33 mouse cellular contexts compared by ENCODE assay signal in the genomic region with DNA sequence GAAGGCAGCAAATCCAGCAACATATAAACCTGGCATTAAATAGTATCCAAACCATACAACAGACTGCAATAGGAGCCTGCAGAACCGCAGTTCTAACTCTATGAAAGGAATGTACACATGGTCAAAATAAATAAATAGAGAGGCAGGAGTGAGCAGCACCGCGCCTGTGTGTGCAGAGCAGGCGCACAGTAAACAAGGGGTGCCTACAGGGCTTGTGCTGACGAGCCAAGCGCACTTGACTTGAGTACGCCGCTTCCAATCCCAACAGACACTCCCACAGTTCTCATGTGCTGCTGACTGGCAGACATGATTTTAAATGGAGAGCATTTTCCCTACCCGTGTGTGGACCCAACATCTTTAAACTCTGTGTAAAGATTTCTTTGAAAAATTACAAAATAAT. TPM values are rescaled to one million over a fixed set of nuclear protein-coding genes. Genes with fewer than 3 reads are reported as not detected.
DNase-seq lines count a peak whose midpoint lies in the region; ATAC-seq and TF ChIP-seq lines count a peak whose summit lies in the region.
"Had no signal": no experiment of that assay in that cellular context is flagged by ENCODE, and none has a peak within 500 bp of the region (broad histone marks: within the 10 kb centered on the region; RNA-seq: fewer than 3 reads in every experiment).

No protein-coding gene starts in this region.

- H3K4me1 ChIP-seq in embryonic facial prominence, embryonic 14.5 days (ENCODE audit: control insufficient read depth, insufficient read depth, low read length), result no peaks in the 10 kb centered on the region
- no peaks in the 10 kb centered on the region for H3K4me1 ChIP-seq in embryonic facial prominence, embryonic 10.5 days
- no peaks in the 10 kb centered on the region for H3K4me1 ChIP-seq in lung, embryonic 16.5 days (replicated peaks; ENCODE audit: control insufficient read depth, insufficient read depth, low read length)
- H3K4me1 ChIP-seq: embryonic facial prominence, embryonic 13.5 days; forebrain, embryonic 12.5 days; heart, embryonic 15.5 days; hindbrain, embryonic 12.5 days; intestine, embryonic 15.5 days; midbrain, embryonic 12.5 days; neural tube, embryonic 13.5 days had no signal

- no peak overlapping the region for H3K27ac ChIP-seq in embryonic facial prominence, embryonic 14.5 days (replicated peaks; ENCODE audit: low read depth, low read length)
- H3K27ac ChIP-seq in embryonic facial prominence, embryonic 10.5 days (replicated peaks), result no peak overlapping the region
- H3K27ac ChIP-seq in lung, embryonic 16.5 days (ENCODE audit: low read length), result no peak overlapping the region
- H3K27ac ChIP-seq: embryonic facial prominence, embryonic 13.5 days; forebrain, embryonic 12.5 days; heart, embryonic 10.5 days; heart, embryonic 15.5 days; hindbrain, embryonic 12.5 days; hindbrain, postnatal 0 days; intestine, embryonic 15.5 days; liver, embryonic 14.5 days; midbrain, embryonic 12.5 days; neural tube, embryonic 13.5 days had no signal

- peak; percentile 33 for DNase-seq in embryonic facial prominence, embryonic 14.5 days (ENCODE audit: low spot score)
- no peak for DNase-seq in embryonic facial prominence, embryonic 10.5 days (ENCODE audit: low spot score)
- DNase-seq in brain, embryonic 14.5 days (ENCODE audit: low read depth), result peak; percentile 33
- peak; percentile 72 for DNase-seq in lung, postnatal 36 days
- DNase-seq in heart, postnatal 10 days, result no peak
- DNase-seq: adrenal gland, postnatal 14 days; cerebellum, adult 11-12 months; cerebellum, adult 9-11 months; embryo, embryonic 11 days; gastrocnemius, postnatal 10 days; heart, postnatal 36 days; kidney, adult 2 months; kidney, postnatal 36 days; layer of hippocampus, postnatal 36 days; left cerebral cortex, postnatal 4 days; right cerebral cortex, postnatal 14 days; thymus, postnatal 14 days had no signal

- TF ChIP-seq POLR2A in brain, embryonic 14.5 days (IDR thresholded peaks at IDR 0.05; ENCODE audit: borderline replicate concordance, extremely low read depth, insufficient read depth, insufficient read length, poor library complexity, severe bottlenecking), result no peak

- no peak overlapping the region for H3K4me2 ChIP-seq in embryonic facial prominence, embryonic 14.5 days (ENCODE audit: low read depth, low read length)
- H3K4me2 ChIP-seq in lung, embryonic 16.5 days (ENCODE audit: low read depth, low read length), result no peak overlapping the region
- H3K4me2 ChIP-seq: embryonic facial prominence, embryonic 13.5 days; forebrain, embryonic 12.5 days; heart, embryonic 15.5 days; hindbrain, embryonic 12.5 days; intestine, embryonic 15.5 days; midbrain, embryonic 12.5 days; neural tube, embryonic 13.5 days had no signal

- no peak for ATAC-seq in embryonic facial prominence, embryonic 14.5 days (ENCODE audit: low read depth)
- peak; percentile 83 for ATAC-seq in lung, embryonic 16.5 days (ENCODE audit: low read depth)
- ATAC-seq in monocyte, adult 5-6 weeks (replicated peaks; ENCODE audit: insufficient number of reproducible peaks, low FRiP score, low TSS enrichment, poor library complexity, severe bottlenecking), result no peak
- ATAC-seq in megakaryocyte progenitor cell, adult 5-6 weeks (replicated peaks; ENCODE audit: poor library complexity), result no peak
- ATAC-seq: hindbrain, postnatal 0 days; intestine, embryonic 15.5 days had no signal

- H3K36me3 ChIP-seq in embryonic facial prominence, embryonic 14.5 days (ENCODE audit: control insufficient read depth, insufficient read depth, low read length), result peaks cover 37% of the 10 kb centered on the region
- H3K36me3 ChIP-seq in embryonic facial prominence, embryonic 10.5 days (replicated peaks), result peaks cover 50% of the 10 kb centered on the region
- peaks cover 4% of the 10 kb centered on the region; the same call in 1 of the 2 replicates for H3K36me3 ChIP-seq in lung, embryonic 16.5 days (ENCODE audit: control insufficient read depth, insufficient read depth, low read length)
- H3K36me3 ChIP-seq: intestine, embryonic 15.5 days had no signal

- intact Hi-C loops in heart, postnatal 10 days (cut with DNase I), result no loop called here

- H3K9me3 ChIP-seq in embryonic facial prominence, embryonic 14.5 days (ENCODE audit: control insufficient read depth, low read length), result no peaks in the 10 kb centered on the region
- no peaks in the 10 kb centered on the region for H3K9me3 ChIP-seq in embryonic facial prominence, embryonic 10.5 days
- H3K9me3 ChIP-seq in lung, embryonic 16.5 days (ENCODE audit: control insufficient read depth, low read length), result no peaks in the 10 kb centered on the region
- H3K9me3 ChIP-seq: embryonic facial prominence, embryonic 13.5 days; forebrain, embryonic 12.5 days; heart, embryonic 10.5 days; heart, embryonic 15.5 days; hindbrain, embryonic 12.5 days; intestine, embryonic 15.5 days; megakaryocyte, embryonic 14.5 days; midbrain, embryonic 12.5 days; neural tube, embryonic 13.5 days had no signal

- WGBS in embryonic facial prominence, embryonic 14.5 days, result 77% methylated on average over 9 of the region's 9 CpGs
- 84% methylated on average over 9 of the region's 9 CpGs for WGBS in embryonic facial prominence, embryonic 10.5 days
- 40% methylated on average over 9 of the region's 9 CpGs for WGBS in lung, embryonic 16.5 days

- H3K9ac ChIP-seq in embryonic facial prominence, embryonic 14.5 days (ENCODE audit: low read depth, low read length), result no peak overlapping the region
- no peak overlapping the region for H3K9ac ChIP-seq in lung, embryonic 16.5 days (ENCODE audit: low read length)
- H3K9ac ChIP-seq: embryonic facial prominence, embryonic 13.5 days; forebrain, embryonic 12.5 days; heart, embryonic 15.5 days; hindbrain, embryonic 12.5 days; intestine, embryonic 15.5 days; liver, embryonic 14.5 days; midbrain, embryonic 12.5 days; neural tube, embryonic 13.5 days had no signal

- no peak overlapping the region for H3K4me3 ChIP-seq in embryonic facial prominence, embryonic 14.5 days (ENCODE audit: low read depth, low read length)
- H3K4me3 ChIP-seq in embryonic facial prominence, embryonic 10.5 days, result no peak overlapping the region
- no peak overlapping the region for H3K4me3 ChIP-seq in lung, embryonic 16.5 days (ENCODE audit: low read length)
- H3K4me3 ChIP-seq: embryonic facial prominence, embryonic 13.5 days; erythroblast, embryonic 14.5 days; forebrain, embryonic 12.5 days; heart, embryonic 10.5 days; heart, embryonic 15.5 days; hindbrain, embryonic 12.5 days; intestine, embryonic 15.5 days; megakaryocyte, embryonic 14.5 days; midbrain, embryonic 12.5 days; neural tube, embryonic 13.5 days had no signal

- H3K27me3 ChIP-seq in embryonic facial prominence, embryonic 14.5 days (replicated peaks; ENCODE audit: control insufficient read depth, insufficient read depth, low read length), result no peaks in the 10 kb centered on the region
- no peaks in the 10 kb centered on the region for H3K27me3 ChIP-seq in embryonic facial prominence, embryonic 10.5 days (replicated peaks; ENCODE audit: low read depth, poor library complexity, severe bottlenecking)
- no peaks in the 10 kb centered on the region for H3K27me3 ChIP-seq in lung, embryonic 16.5 days (ENCODE audit: control insufficient read depth, insufficient read depth, low read depth, low read length)
- H3K27me3 ChIP-seq: CH12.LX; embryonic facial prominence, embryonic 13.5 days; forebrain, embryonic 12.5 days; heart, embryonic 15.5 days; hindbrain, embryonic 12.5 days; intestine, embryonic 15.5 days; megakaryocyte, embryonic 14.5 days; midbrain, embryonic 12.5 days; neural tube, embryonic 13.5 days had no signal

- no peak for TF ChIP-seq CTCF in brain, embryonic 14.5 days (IDR thresholded peaks at IDR 0.05; ENCODE audit: borderline replicate concordance, extremely low read depth, insufficient read depth, insufficient read length)

RNA-seq across cellular contexts. Expression of a gene that starts 44.0 kb away (rescaled TPM):
- 18.6 and 19.3 TPM in 2 replicates for polyA plus RNA-seq in embryonic facial prominence, embryonic 14.5 days (2014; fragmentation: Nextera tagmentation; extraction: Ambion mirVana)
- 16.1 and 17.4 TPM in 2 replicates for polyA plus RNA-seq in embryonic facial prominence, embryonic 10.5 days (2016; fragmentation: Nextera tagmentation; extraction: Ambion mirVana)
- polyA plus RNA-seq in brain, embryonic 14.5 days (2012; rRNA removed), result 35.1 and 43.8 TPM in 2 replicates
- polyA plus RNA-seq in lung, embryonic 16.5 days (2015; fragmentation: Nextera tagmentation; extraction: Ambion mirVana), result 18.1 and 19.1 TPM in 2 replicates
- total RNA-seq in heart, postnatal 10 days (2021), result 10 to 100 TPM; 33.9 to 39.3 TPM
- total RNA-seq in monocyte, adult 5-6 weeks (2017), result 23.1 to 41.9 TPM (median 32.7 TPM) in 3 replicates
- 40.7 and 40.8 TPM in 2 replicates for total RNA-seq in megakaryocyte progenitor cell, adult 5-6 weeks (2015)
- 37.4 and 48.8 TPM in 2 replicates for total RNA-seq in megakaryocyte progenitor cell, adult 5-6 weeks (2017)

Comparison
In these comparisons a context has a peak if more than half of its experiments do, and no peak if none do; other contexts are left out.
1. DNase-seq: peak in embryonic facial prominence, embryonic 14.5 days (single experiment), brain, embryonic 14.5 days (single experiment) and lung, postnatal 36 days (single experiment); none in embryonic facial prominence, embryonic 10.5 days (single experiment) and heart, postnatal 10 days (0 of 2).